Mouse (Mus musculus) heart, adult 2 months (tissue): ENCODE results near the gene Ptk7.

ENCODE experiments used
- CTCF ChIP-seq: fragments of 200-600 bp; IDR thresholded peaks from 2 replicates; pipeline ENCODE4 v1.8.1; 2022; ENCODE audit warnings: antibody characterized with exemption, mild to moderate bottlenecking, moderate library complexity
- EP300 ChIP-seq: fragments of 200-500 bp; IDR thresholded peaks from 2 replicates; pipeline ENCODE4 v1.6.1; 2011; ENCODE audit warnings: low read depth, low read length, control low read depth; ENCODE audit not compliant: insufficient read depth
- POLR2A ChIP-seq: fragments of 200-500 bp; IDR thresholded peaks from 2 replicates; pipeline ENCODE4 v1.6.1; 2011; ENCODE audit warnings: mild to moderate bottlenecking, low read depth, low read length, control low read depth; ENCODE audit not compliant: insufficient read depth

DNA sequence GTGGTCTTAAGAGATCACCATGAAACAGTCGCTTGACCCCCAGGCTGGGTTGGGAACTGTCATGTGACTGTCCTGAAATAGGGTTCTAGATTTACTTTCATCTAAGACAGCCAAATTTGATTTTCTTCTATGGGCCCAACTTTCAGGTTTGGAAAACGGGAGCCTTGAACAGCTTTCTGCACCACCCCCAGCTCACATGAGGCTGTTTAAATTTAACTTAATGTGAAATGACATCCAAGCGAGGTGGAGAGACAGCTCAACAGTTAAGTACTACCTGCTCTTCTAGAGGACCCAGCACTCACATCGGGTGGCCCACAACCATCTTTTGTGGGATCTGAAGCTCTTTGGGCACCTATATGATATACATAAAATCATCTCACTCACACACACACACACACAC is 30.3 kb downstream of the Ptk7 start:
- TF ChIP-seq EP300: no peak
- TF ChIP-seq CTCF: no peak
- no peak for TF ChIP-seq POLR2A
